Mouse (Mus musculus) forebrain, embryonic 11.5 days (tissue): Measurements from ENCODE around the gene Iscu. TPM values are rescaled to one million over a fixed set of nuclear protein-coding genes. Genes with fewer than 3 reads are reported as not detected.
"Not testable (repeated sequence)": the region's sequence is repeated elsewhere in the genome, so short reads cannot be mapped to it uniquely, and the experiment has no call there.

Experiments
- ATAC-seq: fragments of 200-750 bp; cut with Nextera tagmentation; replicated peaks from 2 replicates; pipeline ENCODE4 v1.8.0; 2017; ENCODE audit warnings: moderate TSS enrichment; ENCODE audit not compliant: low FRiP score
- DNase-seq: peaks from one replicate; pipeline ENCODE4 v3.0.0-alpha.2; 2017; ENCODE audit warnings: low spot score
- H3K27ac ChIP-seq: fragments of 300-500 bp; sonication (generic); 2 replicates; pipeline ENCODE4 v1.5.1; 2014; ENCODE audit warnings: low read depth, low read length
- H3K27me3 ChIP-seq: fragments of 300-500 bp; sonication (generic); 2 replicates; pipeline ENCODE4 v1.6.1; 2014; ENCODE audit warnings: mild to moderate bottlenecking, low read length, mixed read lengths; ENCODE audit not compliant: control insufficient read depth, insufficient read depth
- H3K36me3 ChIP-seq: fragments of 300-500 bp; sonication (generic); 2 replicates; pipeline ENCODE4 v1.6.1; 2014; ENCODE audit warnings: mild to moderate bottlenecking, low read length, moderate library complexity, mixed read lengths; ENCODE audit not compliant: control insufficient read depth, insufficient read depth
- H3K4me1 ChIP-seq: fragments of 300-500 bp; sonication (generic); replicated peaks from 2 replicates; pipeline ENCODE4 v1.6.1; 2014; ENCODE audit warnings: low read length, mixed read lengths; ENCODE audit not compliant: control insufficient read depth, insufficient read depth
- H3K4me2 ChIP-seq: fragments of 300-500 bp; sonication (generic); 2 replicates; pipeline ENCODE4 v1.6.1; 2014; ENCODE audit warnings: low read depth, mild to moderate bottlenecking, low read length, moderate library complexity, mixed read lengths; ENCODE audit not compliant: severe bottlenecking
- H3K4me3 ChIP-seq: fragments of 300-500 bp; sonication (generic); 2 replicates; pipeline ENCODE4 v1.5.1; 2014; ENCODE audit warnings: low read depth, low read length
- H3K9ac ChIP-seq: fragments of 300-500 bp; sonication (generic); 2 replicates; pipeline ENCODE4 v1.6.1; 2014; ENCODE audit warnings: low read length
- H3K9me3 ChIP-seq: fragments of 300-500 bp; sonication (generic); 2 replicates; pipeline ENCODE4 v1.6.1; 2016; ENCODE audit warnings: low read length, mixed read lengths; ENCODE audit not compliant: control insufficient read depth
- WGBS: fragments of 180-500 bp; shearing (Covaris S2); extraction: QIAGEN DNeasy Blood & Tissue Kit; methylation state at CpG from one replicate; pipeline ENCODE4 v1.1.7; 2014; 5-methylcytosine and 5-hydroxymethylcytosine counted together
- polyA plus RNA-seq: library from polyadenylated mRNA; unstranded; fragments of >200 nt; fragmentation: Nextera tagmentation; extraction: Ambion mirVana; gene quantifications from 2 replicates; pipeline ENCODE4 v1.2.1, GENCODE M21; 2014

Gene Iscu
- polyA plus RNA-seq, 1 experiment from 2014 or later, result 99.4 TPM

GRCm38 (mm10) chr5:113780082-113780752, 7.7 kb downstream of the Iscu start:
- peaks cover 7% of the 10 kb centered on the region; the same call in 1 of the 2 replicates for H3K36me3 ChIP-seq
- DNase-seq (no peak), ATAC-seq (no peak)
- no peaks in the 10 kb centered on the region for H3K9me3 ChIP-seq
- H3K4me1 ChIP-seq, result no peaks in the 10 kb centered on the region; the same call in 1 of the 2 replicates
- H3K27me3 ChIP-seq, result no peaks in the 10 kb centered on the region
- H3K27ac ChIP-seq, result no peak overlapping the region
- 91% methylated on average over 3 of the region's 3 CpGs for WGBS
- no peak overlapping the region for H3K9ac ChIP-seq
- no peak overlapping the region for H3K4me3 ChIP-seq
- H3K4me2 ChIP-seq, result no peak overlapping the region

GRCm38 (mm10) chr5:113780763-113781162, 8.2 kb downstream of the Iscu start:
- H3K27ac ChIP-seq, result no peak overlapping the region
- H3K9ac ChIP-seq, result no peak overlapping the region
- no peaks in the 10 kb centered on the region for H3K9me3 ChIP-seq
- peaks cover 7% of the 10 kb centered on the region; the same call in 1 of the 2 replicates for H3K36me3 ChIP-seq
- H3K4me1 ChIP-seq, result no peaks in the 10 kb centered on the region; the same call in 1 of the 2 replicates
- WGBS, result 93% methylated on average over 5 of the region's 5 CpGs
- no peak for ATAC-seq
- no peak overlapping the region for H3K4me2 ChIP-seq
- DNase-seq, result no peak
- no peaks in the 10 kb centered on the region for H3K27me3 ChIP-seq
- H3K4me3 ChIP-seq, result no peak overlapping the region

GRCm38 (mm10) chr5:113781254-113781653, 8.7 kb downstream of the Iscu start:
- Histone ChIP-seq H3K9me3 (no peaks in the 10 kb centered on the region), H3K9ac (no peak overlapping the region), H3K4me2 (no peak overlapping the region), H3K4me1 (no peaks in the 10 kb centered on the region; the same call in 1 of the 2 replicates), H3K27ac (no peak overlapping the region), H3K36me3 (peaks cover 4% of the 10 kb centered on the region; the same call in 1 of the 2 replicates), H3K4me3 (no peak overlapping the region), H3K27me3 (no peaks in the 10 kb centered on the region)
- DNase-seq (no peak), ATAC-seq (no peak)
- 89% methylated on average over 7 of the region's 7 CpGs for WGBS

GRCm38 (mm10) chr5:113781875-113782274, 9.3 kb downstream of the Iscu start:
- no peaks in the 10 kb centered on the region; the same call in 1 of the 2 replicates for H3K4me1 ChIP-seq
- 82% methylated on average over 7 of the region's 7 CpGs for WGBS
- H3K9ac ChIP-seq, result no peak overlapping the region
- H3K27ac ChIP-seq, result no peak overlapping the region
- no peak overlapping the region for H3K4me2 ChIP-seq
- no peak for DNase-seq
- H3K4me3 ChIP-seq, result no peak overlapping the region
- no peaks in the 10 kb centered on the region for H3K9me3 ChIP-seq
- H3K27me3 ChIP-seq, result no peaks in the 10 kb centered on the region
- peaks cover 2% of the 10 kb centered on the region; the same call in 1 of the 2 replicates for H3K36me3 ChIP-seq
- ATAC-seq, result no peak

- 82% methylated on average over 7 of the region's 7 CpGs for WGBS
- Histone ChIP-seq H3K9ac (no peak overlapping the region), H3K36me3 (no peaks in the 10 kb centered on the region), H3K4me2 (no peak overlapping the region), H3K4me3 (no peak overlapping the region), H3K9me3 (no peaks in the 10 kb centered on the region), H3K27ac (no peak overlapping the region), H3K27me3 (no peaks in the 10 kb centered on the region), H3K4me1 (no peaks in the 10 kb centered on the region; the same call in 1 of the 2 replicates)
- ATAC-seq, result no peak
- DNase-seq, result no peak
Measured at GRCm38 (mm10) chr5:113782624-113783023, 10.1 kb downstream of the Iscu start.

- H3K36me3 ChIP-seq, result no peaks in the 10 kb centered on the region
- 20% methylated on average over 12 of the region's 12 CpGs for WGBS
- H3K27me3 ChIP-seq, result no peaks in the 10 kb centered on the region
- no peak overlapping the region for H3K27ac ChIP-seq
- ATAC-seq, result no peak
- H3K4me3 ChIP-seq, result no peak overlapping the region
- no peak overlapping the region for H3K4me2 ChIP-seq
- no peak overlapping the region for H3K9ac ChIP-seq
- no peaks in the 10 kb centered on the region; the same call in 1 of the 2 replicates for H3K4me1 ChIP-seq
- DNase-seq, result no peak
- H3K9me3 ChIP-seq, result no peaks in the 10 kb centered on the region
Measured at GRCm38 (mm10) chr5:113783581-113784001, 11.0 kb downstream of the Iscu start.

- 31% methylated on average over 3 of the region's 3 CpGs for WGBS
- not testable (repeated sequence) for H3K36me3 ChIP-seq, H3K27ac ChIP-seq, DNase-seq, H3K4me1 ChIP-seq, ATAC-seq, H3K4me3 ChIP-seq, H3K4me2 ChIP-seq, H3K9ac ChIP-seq, H3K9me3 ChIP-seq, H3K27me3 ChIP-seq
Measured at GRCm38 (mm10) chr5:113784104-113784503, 11.6 kb downstream of the Iscu start.

GRCm38 (mm10) chr5:113786985-113787384, 14.4 kb downstream of the Iscu start:
- Histone ChIP-seq H3K27me3 (no peaks in the 10 kb centered on the region), H3K36me3 (no peaks in the 10 kb centered on the region), H3K27ac (no peak overlapping the region), H3K4me2 (no peak overlapping the region), H3K4me3 (no peak overlapping the region), H3K4me1 (no peaks in the 10 kb centered on the region; the same call in 1 of the 2 replicates), H3K9me3 (no peaks in the 10 kb centered on the region), H3K9ac (no peak overlapping the region)
- DNase-seq, result no peak
- 85% methylated on average over 5 of the region's 5 CpGs for WGBS
- ATAC-seq, result no peak

- no peaks in the 10 kb centered on the region for H3K9me3 ChIP-seq
- no peaks in the 10 kb centered on the region for H3K27me3 ChIP-seq
- no peak overlapping the region for H3K4me2 ChIP-seq
- H3K4me3 ChIP-seq, result no peak overlapping the region
- DNase-seq, result no peak
- no peaks in the 10 kb centered on the region; the same call in 1 of the 2 replicates for H3K4me1 ChIP-seq
- no peak overlapping the region for H3K27ac ChIP-seq
- H3K36me3 ChIP-seq, result no peaks in the 10 kb centered on the region
- no peak for ATAC-seq
- WGBS, result 50% methylated on average over 6 of the region's 6 CpGs
- H3K9ac ChIP-seq, result no peak overlapping the region
Measured at GRCm38 (mm10) chr5:113788645-113789044, 16.1 kb downstream of the Iscu start.
